Mouse (Mus musculus) liver, embryonic 16.5 days (tissue): ENCODE results near the gene Dnlz. TPM values are rescaled to one million over a fixed set of nuclear protein-coding genes. Genes with fewer than 3 reads are reported as not detected.

Experiments
- ATAC-seq: fragments of 200-750 bp; cut with Nextera tagmentation; 2 replicates; pipeline ENCODE4 v1.8.0; 2017; ENCODE audit warnings: low read depth, mild to moderate bottlenecking, moderate number of reproducible peaks, moderate library complexity
- H3K27ac ChIP-seq: fragments of 300-500 bp; sonication (generic); 2 replicates; pipeline ENCODE4 v1.5.1; 2014; ENCODE audit warnings: mild to moderate bottlenecking, low read length
- H3K27me3 ChIP-seq: fragments of 300-500 bp; sonication (generic); 2 replicates; pipeline ENCODE4 v1.6.1; 2014; ENCODE audit warnings: low read depth, low read length, mixed read lengths; ENCODE audit not compliant: control insufficient read depth, insufficient read depth
- H3K36me3 ChIP-seq: fragments of 300-500 bp; sonication (generic); 2 replicates; pipeline ENCODE4 v1.6.1; 2014; ENCODE audit warnings: mild to moderate bottlenecking; ENCODE audit not compliant: control insufficient read depth, insufficient read depth
- H3K4me1 ChIP-seq: fragments of 300-500 bp; sonication (generic); 2 replicates; pipeline ENCODE4 v1.6.1; 2014; ENCODE audit warnings: low read depth, low read length, mixed read lengths; ENCODE audit not compliant: control insufficient read depth
- H3K4me2 ChIP-seq: fragments of 300-500 bp; sonication (generic); 2 replicates; pipeline ENCODE4 v1.6.1; 2014; ENCODE audit warnings: low read depth, low read length, mixed read lengths
- H3K4me3 ChIP-seq: fragments of 300-500 bp; sonication (generic); 2 replicates; pipeline ENCODE4 v1.5.1; 2014; ENCODE audit warnings: low read depth, mild to moderate bottlenecking, low read length
- H3K9ac ChIP-seq: fragments of 300-500 bp; sonication (generic); 2 replicates; pipeline ENCODE4 v1.6.1; 2014; ENCODE audit warnings: low read depth, low read length
- H3K9me3 ChIP-seq: fragments of 300-500 bp; sonication (generic); replicated peaks from 2 replicates; pipeline ENCODE4 v1.6.1; 2016; ENCODE audit warnings: low read length; ENCODE audit not compliant: control insufficient read depth
- WGBS: fragments of 180-500 bp; shearing (Covaris S2); extraction: QIAGEN DNeasy Blood & Tissue Kit; methylation state at CpG from one replicate; pipeline ENCODE4 v1.1.7; 2014; ENCODE audit not compliant: insufficient replicate concordance; 5-methylcytosine and 5-hydroxymethylcytosine counted together
- polyA plus RNA-seq: library from polyadenylated mRNA; unstranded; fragments of >200 nt; fragmentation: Nextera tagmentation; extraction: Ambion mirVana; gene quantifications from 2 replicates; pipeline ENCODE4 v1.2.1, GENCODE M21; 2015

Dnlz gene
- polyA plus RNA-seq, 1 experiment from 2014 or later = 8.0 TPM

DNA sequence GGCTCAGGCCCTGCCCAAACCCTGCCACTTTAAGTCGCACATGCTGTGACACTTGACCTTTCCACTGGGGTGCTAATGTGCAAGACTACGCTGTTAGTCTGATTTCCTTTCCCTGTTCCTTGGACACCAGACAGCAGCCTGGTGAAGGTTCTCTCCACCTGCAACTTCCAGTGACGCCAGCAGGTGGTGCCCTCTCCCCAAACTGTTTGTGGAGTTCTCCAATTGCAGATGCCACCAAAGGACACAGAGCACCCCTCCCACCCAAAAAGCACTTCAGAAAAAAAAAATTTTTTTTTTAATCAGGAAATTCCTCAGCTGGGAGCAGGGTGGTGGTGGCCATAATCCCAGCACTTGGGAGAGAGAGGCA is 51.1 kb downstream of the Dnlz start:
- no peak overlapping the region for H3K9ac ChIP-seq
- no peak overlapping the region for H3K4me2 ChIP-seq
- no peak overlapping the region for H3K4me3 ChIP-seq
- no peaks in the 10 kb centered on the region for H3K4me1 ChIP-seq
- H3K27ac ChIP-seq = no peak overlapping the region
- no peaks in the 10 kb centered on the region for H3K9me3 ChIP-seq
- no peaks in the 10 kb centered on the region; the same call in 1 of the 2 replicates for H3K27me3 ChIP-seq
- H3K36me3 ChIP-seq = no peaks in the 10 kb centered on the region
- no peak for ATAC-seq
- 1% methylated on average over 3 of the region's 3 CpGs for WGBS

DNA sequence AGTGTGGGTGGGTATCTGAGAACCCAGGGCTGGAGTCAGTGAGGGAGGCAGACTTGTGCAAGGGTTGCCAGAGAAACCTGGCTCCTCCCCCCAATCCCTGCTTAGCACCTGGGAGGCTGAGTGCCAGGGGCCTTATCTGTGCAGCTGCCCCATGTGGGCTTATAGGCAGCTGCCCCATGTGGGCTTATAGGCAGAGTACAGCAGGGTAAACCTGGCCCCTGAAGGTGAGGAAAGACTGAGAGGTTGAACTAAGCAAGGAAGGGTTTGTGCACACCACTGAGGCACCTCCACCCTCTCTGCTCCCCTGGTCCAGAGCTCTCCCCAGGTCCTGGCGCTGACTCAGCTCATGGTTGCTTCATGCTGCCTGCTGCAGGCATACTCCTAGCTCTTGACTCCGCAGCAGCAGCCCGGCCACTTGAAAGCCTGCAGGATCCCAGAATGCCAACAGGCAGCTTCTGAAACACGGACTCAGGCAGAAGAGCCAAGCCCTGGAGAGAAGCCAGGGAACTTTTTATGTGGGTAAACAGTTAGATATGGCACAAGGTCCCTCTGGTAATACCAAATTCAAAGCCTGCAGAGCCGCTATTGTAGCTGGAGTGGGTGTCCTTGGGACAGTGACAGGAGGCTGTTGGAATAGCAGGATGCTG is 51.6 kb downstream of the Dnlz start:
- Histone ChIP-seq H3K27me3 (no peaks in the 10 kb centered on the region; the same call in 1 of the 2 replicates), H3K4me3 (no peak overlapping the region), H3K4me2 (no peak overlapping the region), H3K36me3 (no peaks in the 10 kb centered on the region), H3K27ac (no peak overlapping the region), H3K4me1 (no peaks in the 10 kb centered on the region), H3K9me3 (no peaks in the 10 kb centered on the region), H3K9ac (no peak overlapping the region)
- 44% methylated on average over 5 of the region's 5 CpGs for WGBS
- ATAC-seq = no peak

DNA sequence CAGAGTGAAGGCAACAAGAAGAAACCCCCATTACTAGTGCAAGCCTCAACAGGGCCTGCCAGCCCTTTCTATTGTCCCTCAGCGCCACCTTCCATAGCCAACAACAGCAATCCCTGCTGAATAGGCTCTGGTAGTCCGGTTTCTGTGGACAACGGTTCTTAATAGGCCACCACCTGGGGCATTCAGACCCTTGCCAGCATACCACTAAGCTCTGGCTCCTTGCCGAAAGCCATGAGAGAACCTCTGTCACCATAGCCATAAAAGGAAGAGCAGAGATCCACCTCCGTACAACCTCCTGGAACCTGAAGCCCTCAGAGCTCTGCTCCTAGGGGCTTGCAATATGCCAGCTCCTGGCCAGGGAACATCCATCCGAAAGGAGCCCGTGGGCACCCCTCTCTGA is 52.6 kb downstream of the Dnlz start:
- H3K27ac ChIP-seq = no peak overlapping the region
- no peak overlapping the region for H3K4me3 ChIP-seq
- 57% methylated on average over 7 of the region's 7 CpGs for WGBS
- no peaks in the 10 kb centered on the region for H3K4me1 ChIP-seq
- no peaks in the 10 kb centered on the region; the same call in 1 of the 2 replicates for H3K27me3 ChIP-seq
- ATAC-seq = no peak
- no peaks in the 10 kb centered on the region for H3K36me3 ChIP-seq
- no peaks in the 10 kb centered on the region for H3K9me3 ChIP-seq
- no peak overlapping the region for H3K9ac ChIP-seq
- H3K4me2 ChIP-seq = no peak overlapping the region

DNA sequence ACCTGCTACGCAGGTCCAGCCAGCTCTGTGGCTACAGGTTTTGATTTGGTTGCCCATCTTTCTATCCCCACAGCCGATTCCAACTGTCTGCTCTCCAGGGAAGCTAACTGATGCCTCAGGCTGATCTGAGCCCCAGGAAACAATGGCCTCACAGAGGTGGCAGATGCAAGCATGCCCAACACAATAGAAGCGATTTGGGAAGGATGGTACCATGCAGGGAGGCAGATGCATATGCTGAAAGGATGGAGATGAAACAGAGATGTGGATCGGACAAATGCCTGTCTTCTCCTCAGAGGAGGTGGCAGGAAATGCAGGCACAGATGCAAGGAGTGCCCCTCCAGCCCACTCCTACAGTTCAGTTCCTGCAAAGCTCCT is 53.1 kb downstream of the Dnlz start:
- no peak for ATAC-seq
- H3K27ac ChIP-seq = no peak overlapping the region
- 23% methylated on average over 4 of the region's 4 CpGs for WGBS
- no peak overlapping the region for H3K4me2 ChIP-seq
- no peak overlapping the region for H3K9ac ChIP-seq
- H3K4me1 ChIP-seq = no peaks in the 10 kb centered on the region
- no peaks in the 10 kb centered on the region for H3K9me3 ChIP-seq
- no peaks in the 10 kb centered on the region; the same call in 1 of the 2 replicates for H3K27me3 ChIP-seq
- no peaks in the 10 kb centered on the region for H3K36me3 ChIP-seq
- no peak overlapping the region for H3K4me3 ChIP-seq

DNA sequence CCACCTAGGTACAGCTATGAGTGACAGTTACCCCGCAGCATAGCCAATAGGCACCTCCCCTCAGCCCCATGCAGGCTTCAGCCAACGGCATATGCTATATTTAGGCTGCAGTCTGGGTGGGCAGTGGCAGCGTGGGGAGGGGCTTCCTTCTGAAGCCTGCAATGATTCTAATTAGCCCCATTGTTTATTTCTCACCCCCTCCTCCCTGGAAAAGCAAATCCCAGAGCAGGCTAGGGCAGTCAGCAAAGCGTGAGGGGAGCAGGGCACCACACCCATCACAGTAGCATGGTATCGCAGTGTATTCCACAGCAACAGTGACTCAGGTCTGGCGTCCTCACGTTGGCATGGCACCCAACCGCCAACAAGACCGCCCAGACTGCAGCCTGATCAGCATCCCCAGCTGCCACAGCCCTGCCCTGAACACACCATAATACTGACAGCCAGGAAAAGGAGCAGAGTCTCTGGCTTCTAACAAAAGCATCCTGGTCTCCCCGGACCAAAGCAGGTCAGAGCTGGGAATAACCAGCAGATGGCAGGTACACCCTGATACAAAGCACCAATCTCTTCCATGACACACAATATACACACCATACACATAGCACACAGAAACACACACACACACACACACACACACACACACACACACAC is 53.6 kb downstream of the Dnlz start:
- H3K27ac ChIP-seq = no peak overlapping the region
- H3K4me1 ChIP-seq = no peaks in the 10 kb centered on the region
- no peaks in the 10 kb centered on the region for H3K36me3 ChIP-seq
- H3K9me3 ChIP-seq = no peaks in the 10 kb centered on the region
- WGBS = 2% methylated on average over 10 of the region's 10 CpGs
- H3K4me3 ChIP-seq = no peak overlapping the region
- no peak overlapping the region for H3K9ac ChIP-seq
- no peak overlapping the region for H3K4me2 ChIP-seq
- peak; percentile 50 for ATAC-seq
- no peaks in the 10 kb centered on the region; the same call in 1 of the 2 replicates for H3K27me3 ChIP-seq

Other genes with a start within 250 kb of the Dnlz start
- 3.9 and 6.4 TPM in 2 replicates for gene Nacc2, start 228.9 kb downstream of the Dnlz start, polyA plus RNA-seq
- not detected in 2 replicates for gene Lhx3, start 143.8 kb downstream of the Dnlz start, polyA plus RNA-seq
- gene Qsox2, start 114.6 kb downstream of the Dnlz start, polyA plus RNA-seq = 4.3 and 4.5 TPM in 2 replicates
- gene Ccdc187, start 57.6 kb downstream of the Dnlz start, polyA plus RNA-seq = 0.01 and 0.05 TPM in 2 replicates
- gene Gpsm1, start 36.6 kb downstream of the Dnlz start, polyA plus RNA-seq = 2.3 and 3.0 TPM in 2 replicates
- gene Card9, start 8.8 kb upstream of the Dnlz start, polyA plus RNA-seq = 1.7 and 3.0 TPM in 2 replicates
- gene Snapc4, start 28.5 kb upstream of the Dnlz start, polyA plus RNA-seq = 7.1 and 10.0 TPM in 2 replicates
- gene Entr1, start 37.2 kb upstream of the Dnlz start, polyA plus RNA-seq = 34.1 and 34.4 TPM in 2 replicates
- 55.8 and 57.6 TPM in 2 replicates for gene Pmpca, start 37.2 kb upstream of the Dnlz start, polyA plus RNA-seq
- 5.2 and 5.8 TPM in 2 replicates for gene Inpp5e, start 57.1 kb upstream of the Dnlz start, polyA plus RNA-seq
- 9.3 and 12.4 TPM in 2 replicates for gene Sec16a, start 93.1 kb upstream of the Dnlz start, polyA plus RNA-seq
- 2.8 and 3.1 TPM in 2 replicates for gene Notch1, start 164.6 kb upstream of the Dnlz start, polyA plus RNA-seq
- 50.9 and 54.3 TPM in 2 replicates for gene Egfl7, start 227.9 kb upstream of the Dnlz start, polyA plus RNA-seq
- gene Gm20532, start 234.5 kb upstream of the Dnlz start, polyA plus RNA-seq = not detected in 2 replicates